Mouse (Mus musculus): ENCODE measurements around the gene Gm20388.

DNA sequence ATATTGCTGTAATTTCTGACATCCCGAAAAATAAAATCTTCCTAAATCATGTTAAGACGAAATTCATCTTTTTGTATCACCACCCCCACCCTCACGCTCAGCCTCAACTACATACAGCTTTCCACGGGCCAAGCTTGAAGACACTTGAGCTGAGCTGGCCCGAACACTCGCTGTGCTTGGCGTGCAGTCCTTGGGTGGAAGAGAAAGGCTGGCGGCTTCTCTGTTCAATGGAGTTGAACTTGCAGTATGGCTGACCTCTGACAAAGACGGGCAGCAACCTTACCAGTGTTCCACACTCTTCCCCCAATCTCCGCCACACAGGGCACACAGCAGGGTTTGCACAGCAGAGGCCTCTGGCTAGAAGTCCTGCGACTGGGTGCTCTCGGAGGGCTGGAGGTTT, 670.7 kb downstream of the Gm20388 start:
- no peak for TF ChIP-seq CTCF (IDR thresholded peaks at IDR 0.05; ENCODE audit: low read depth)
- TF ChIP-seq EP300 (optimal IDR thresholded peaks at IDR 0.05) = no peak
